Mouse (Mus musculus) common myeloid progenitor, adult 5-6 weeks (primary cell): ENCODE measurements around the gene Cdipt. TPM values are rescaled to one million over a fixed set of nuclear protein-coding genes. Genes with fewer than 3 reads are reported as not detected.

Experiments used
- ATAC-seq: replicated peaks from 2 replicates; pipeline ENCODE4 v1.8.0; 2016; ENCODE audit warnings: low read depth, mild to moderate bottlenecking, moderate TSS enrichment, inconsistent platforms; ENCODE audit not compliant: poor library complexity, severe bottlenecking
- total RNA-seq: library from RNA; stranded (forward); fragments of 200-1000, 187-1606 nt; gene quantifications from 2 replicates; pipeline ENCODE4 v1.2.3, GENCODE M21; 2017

Gene Cdipt
- total RNA-seq, 1 experiment from 2014 or later: 60.5 TPM

DNA sequence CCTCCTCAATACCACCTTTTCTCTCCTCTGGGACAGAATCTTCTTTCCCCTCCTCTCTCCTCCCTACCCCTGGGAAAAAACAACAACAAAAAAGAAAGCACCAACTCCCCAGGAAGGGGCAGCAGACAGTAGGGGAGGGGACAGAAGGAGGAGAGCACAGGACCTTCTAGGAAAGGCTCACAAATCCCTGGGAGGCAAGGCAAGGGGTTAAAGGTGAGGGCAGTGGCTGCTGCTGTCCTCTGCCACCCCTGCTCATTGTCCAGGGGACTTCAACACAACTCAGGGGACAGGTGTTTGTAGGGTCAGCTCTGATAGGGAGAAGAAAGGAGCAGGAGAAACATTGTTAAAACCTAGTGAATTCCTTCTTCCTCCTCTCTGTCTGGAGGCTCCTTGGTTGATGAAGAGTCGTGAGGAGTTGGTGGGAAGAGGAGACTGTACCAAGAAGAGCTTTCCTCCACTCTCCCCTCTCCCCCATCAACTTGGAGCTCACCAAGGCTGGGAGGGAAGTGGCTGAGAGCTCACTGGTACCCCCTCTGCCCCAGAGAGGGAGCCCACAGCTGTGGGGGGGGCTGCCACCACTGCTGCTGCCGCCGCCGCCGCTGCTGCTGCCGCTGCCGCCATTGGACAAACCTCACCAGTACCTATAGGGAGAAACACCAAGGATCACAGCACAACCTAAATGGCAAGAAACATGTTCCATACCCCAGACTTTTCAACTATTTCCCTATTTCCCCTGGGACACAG is 47.0 kb downstream of the Cdipt start:
- ATAC-seq: no peak

DNA sequence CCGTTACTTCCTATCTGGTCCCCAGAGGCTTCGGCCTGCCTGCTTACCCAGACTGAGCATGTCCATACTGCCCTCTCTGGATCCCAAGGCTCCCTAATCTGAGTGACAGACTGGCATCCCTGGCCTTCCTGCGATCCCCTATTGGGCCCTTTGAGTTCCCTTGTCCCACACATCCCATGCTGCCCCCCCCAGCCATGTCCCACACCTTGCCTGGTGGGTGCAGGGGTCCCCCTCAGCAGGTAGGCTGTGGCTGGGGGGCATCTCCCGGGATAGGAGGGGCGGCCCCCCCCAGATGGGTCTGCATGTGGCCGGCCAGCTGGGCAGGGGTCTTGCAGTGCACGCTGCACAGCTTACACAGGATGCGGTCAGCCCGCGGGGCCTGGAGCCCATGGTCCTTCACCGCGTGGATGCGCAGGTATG is 47.6 kb downstream of the Cdipt start:
- no peak for ATAC-seq

DNA sequence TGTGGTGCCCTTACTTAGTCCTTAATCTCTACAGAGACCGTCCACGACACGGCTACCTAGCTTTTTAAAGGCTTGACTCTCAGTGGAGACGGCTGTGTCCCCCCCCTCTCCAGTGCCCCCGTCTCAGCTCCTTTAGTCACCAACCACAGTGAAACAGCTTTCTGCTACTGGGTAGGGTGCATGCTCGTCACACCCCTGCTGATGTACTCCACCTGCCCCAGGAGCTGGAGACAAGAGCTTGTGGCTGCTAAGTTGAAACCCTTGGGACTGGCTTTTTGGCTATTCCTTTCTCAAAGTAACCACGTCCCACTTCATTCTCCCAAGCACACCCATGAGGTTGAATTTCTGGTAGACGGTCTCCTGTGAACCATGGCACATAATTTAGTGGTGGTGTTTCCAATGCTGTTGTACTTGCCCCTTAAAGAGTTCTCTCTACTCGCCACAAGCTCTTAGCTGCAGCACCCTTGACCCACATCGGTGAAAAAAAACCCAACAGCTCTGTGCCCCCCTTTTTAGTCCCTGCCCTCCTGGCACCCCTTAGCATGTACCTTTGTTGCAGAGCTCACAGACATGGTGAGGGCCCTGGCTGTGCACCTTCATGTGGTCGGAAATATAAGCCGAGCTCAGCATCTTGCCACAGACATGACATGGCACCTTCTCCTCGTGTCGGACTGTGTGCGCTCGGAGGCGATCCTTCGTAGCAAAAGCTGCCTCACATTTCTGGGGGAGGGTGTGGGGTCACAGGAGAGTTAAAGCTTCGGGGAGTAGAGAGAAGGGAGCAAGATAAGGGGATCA is 48.4 kb downstream of the Cdipt start:
- ATAC-seq: no peak

DNA sequence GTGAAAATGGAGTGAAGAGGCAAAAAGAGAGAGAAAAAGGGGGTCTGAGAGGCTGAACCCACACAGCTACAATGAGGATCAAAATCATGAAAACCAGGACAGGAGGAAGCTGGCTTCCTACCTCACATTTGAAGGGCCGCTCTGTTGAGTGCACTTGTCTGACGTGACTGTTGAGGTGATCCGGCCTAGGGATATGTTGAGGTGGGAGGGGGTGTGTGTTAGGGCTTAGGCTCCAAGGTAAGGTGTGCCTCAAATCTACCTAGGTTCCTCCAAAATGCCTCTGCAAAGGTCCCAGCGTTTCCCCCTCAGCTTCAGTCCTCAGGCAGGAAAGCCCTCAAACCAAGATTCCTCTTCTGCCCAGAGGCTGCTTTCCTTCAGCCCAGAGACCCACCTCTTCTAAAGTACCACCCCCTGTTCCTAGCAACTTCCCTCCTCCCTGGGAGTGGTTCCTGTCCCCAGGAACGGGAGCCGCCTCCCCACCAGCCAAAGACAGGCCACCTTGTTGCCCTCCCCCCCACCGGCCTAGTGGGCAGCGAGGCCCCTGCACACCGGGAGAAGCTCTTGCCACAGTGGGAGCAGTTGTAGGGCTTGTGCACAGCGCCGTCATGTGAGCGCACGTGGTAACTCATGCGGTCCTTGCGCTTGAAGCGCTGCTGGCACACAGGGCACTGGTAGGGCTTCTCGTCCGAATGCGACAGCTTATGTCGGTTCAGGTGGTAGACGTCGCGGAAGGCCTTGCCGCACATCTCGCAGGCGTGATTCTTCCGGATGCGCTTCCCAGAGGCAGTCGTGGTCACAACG is 49.2 kb downstream of the Cdipt start:
- peak; percentile 26 for ATAC-seq

DNA sequence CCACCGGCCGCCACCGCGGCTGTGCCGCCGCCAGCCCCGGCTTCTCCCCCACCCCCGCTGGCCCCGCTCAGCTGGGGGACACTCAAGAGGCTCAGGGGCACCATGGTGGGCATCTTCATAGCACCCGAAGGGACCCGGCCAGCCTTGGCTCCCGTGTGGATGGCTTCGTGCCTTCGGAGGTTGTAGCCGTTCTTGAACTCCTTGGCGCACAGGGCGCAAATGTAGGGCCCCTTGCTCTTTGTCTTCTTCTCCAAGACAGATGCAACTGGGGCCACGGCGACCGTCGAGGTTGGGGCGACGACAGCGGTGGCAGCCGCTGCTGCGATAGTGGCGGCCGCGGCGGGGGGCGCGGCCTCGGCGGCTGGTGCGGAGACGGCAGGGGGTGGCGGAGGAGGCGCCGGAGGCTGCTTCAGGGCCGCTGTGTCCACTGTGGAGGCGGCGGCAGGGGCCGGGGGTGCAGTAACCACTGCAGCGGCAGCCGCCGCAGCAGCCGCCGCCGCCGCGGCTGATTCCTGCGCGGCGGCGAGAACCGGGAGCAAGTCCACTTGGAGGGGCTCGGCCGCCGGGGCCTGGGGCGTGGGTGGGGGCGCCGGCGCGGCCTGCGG is 49.9 kb downstream of the Cdipt start:
- no peak for ATAC-seq

DNA sequence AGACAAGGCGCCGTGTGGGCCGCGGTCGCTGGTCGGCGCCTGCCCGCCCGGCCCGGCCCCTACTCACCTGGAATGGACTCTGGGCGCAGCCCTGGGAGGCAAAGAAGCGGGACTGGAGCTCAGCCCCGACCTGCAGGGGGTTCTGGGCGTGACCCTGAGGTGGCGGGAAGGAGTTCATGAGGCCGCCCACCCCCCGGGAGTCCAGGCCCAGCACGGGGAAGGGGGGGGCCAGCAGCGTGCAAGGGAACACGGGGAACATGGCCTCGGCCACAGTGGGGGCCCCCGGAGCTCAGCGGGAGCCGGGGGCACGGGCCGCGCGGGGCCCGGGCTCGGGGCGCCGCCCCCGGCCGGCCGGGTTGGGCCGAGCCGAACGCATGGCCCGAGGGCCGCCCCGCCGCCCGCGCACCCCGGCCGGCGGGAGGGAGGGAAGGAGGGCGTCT is 50.5 kb downstream of the Cdipt start:
- ATAC-seq: no peak; the same call in 1 of the 2 replicates

DNA sequence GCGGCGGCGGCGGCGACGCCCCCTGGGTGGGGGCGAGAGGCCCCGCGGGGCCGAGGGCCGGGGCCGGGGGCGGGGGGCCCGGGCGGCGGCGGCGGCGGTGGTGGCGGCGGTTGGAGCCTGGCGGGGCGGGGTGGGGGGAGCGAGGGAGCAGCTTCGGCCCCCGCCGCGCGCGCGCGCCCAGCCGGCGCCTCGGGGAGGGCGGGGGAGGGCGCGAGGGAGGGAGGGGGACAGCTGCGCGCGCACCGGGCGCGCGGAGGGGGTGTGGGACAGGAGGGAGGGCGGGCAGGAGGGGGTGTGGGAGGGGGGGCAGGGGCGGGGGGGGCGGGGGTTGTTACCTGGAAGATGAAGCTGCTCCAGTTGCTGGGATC is 50.9 kb downstream of the Cdipt start:
- no peak for ATAC-seq

DNA sequence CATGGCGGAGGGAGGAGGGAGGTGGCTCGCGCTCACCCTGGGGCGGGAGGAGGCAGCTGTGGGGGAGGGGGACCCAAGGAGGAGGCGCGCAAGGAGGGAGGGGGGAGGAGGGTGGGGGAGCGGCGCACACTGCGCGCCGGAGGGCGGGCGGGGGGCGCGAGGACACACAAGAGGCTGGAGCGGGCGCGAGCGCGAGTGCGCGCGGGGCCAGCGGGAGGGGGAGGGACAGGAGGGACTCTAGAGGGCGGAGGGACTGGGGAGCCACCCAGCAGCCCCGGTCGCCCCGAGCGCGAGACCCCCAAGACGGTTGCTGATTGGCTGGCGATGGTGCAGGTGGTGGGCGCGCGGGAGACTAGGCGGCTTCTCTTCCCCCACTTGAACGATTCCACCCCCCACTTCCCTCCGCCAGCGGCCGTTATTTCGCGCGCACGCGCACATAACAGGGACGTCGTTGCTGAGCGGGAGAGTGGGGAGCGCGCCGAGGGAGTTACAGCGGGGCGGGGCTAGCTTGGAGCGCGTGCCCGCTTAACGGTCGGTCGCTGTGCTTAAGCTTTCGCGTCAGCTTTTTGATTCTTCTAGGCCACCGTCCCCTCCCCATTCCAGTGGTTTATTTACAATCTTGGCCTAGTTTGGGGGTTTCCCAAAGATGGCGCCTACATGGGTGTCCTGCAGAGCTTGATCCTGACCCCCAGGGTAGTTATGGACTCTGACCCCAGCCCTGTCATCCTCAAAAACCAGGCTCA is 51.4 kb downstream of the Cdipt start, which contains the start of gene Maz:
Gene Maz, minus strand, starts transcription at position 54 of the 743 bp plus-strand sequence.
- peak; percentile 77 for ATAC-seq

DNA sequence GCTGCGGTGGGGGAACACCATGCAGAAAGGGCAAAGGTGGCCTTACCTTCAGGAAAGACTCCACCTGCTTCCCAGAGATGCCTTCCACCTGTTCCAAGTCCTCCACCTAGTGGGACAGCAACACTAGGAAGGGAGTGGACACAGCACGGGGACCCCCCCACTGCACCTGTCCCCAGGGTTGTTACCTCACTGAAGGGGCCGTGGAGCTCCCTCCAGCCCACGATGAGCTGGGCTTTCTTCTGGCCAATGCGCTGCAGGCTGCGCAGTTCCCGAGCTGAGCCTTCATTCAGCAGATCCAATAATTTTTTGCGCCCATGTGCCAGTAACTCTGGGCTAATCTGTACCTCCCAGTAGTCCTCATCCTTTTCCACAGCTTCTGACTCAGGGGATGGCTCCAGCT is 52.2 kb downstream of the Cdipt start:
- ATAC-seq: no peak

Other genes starting within 250 kb of the Cdipt start
- gene Mapk3, start 216.3 kb upstream of the Cdipt start, total RNA-seq: 23.0 and 28.2 TPM in 2 replicates
- 2.3 and 5.1 TPM in 2 replicates for gene Gdpd3, start 209.6 kb upstream of the Cdipt start, total RNA-seq
- gene Ypel3, start 199.0 kb upstream of the Cdipt start, total RNA-seq: 38.9 and 42.7 TPM in 2 replicates
- not detected in 2 replicates for gene Tbx6, start 194.4 kb upstream of the Cdipt start, total RNA-seq
- 120 and 125 TPM in 2 replicates for gene Ppp4c, start 183.4 kb upstream of the Cdipt start, total RNA-seq
- not detected in 2 replicates for gene Fam57b, start 178.2 kb upstream of the Cdipt start, total RNA-seq
- gene 4930451I11Rik, start 144.3 kb upstream of the Cdipt start, total RNA-seq: not detected in 2 replicates
- gene Doc2a, start 128.5 kb upstream of the Cdipt start, total RNA-seq: not detected in 2 replicates
- gene Hirip3, start 113.9 kb upstream of the Cdipt start, total RNA-seq: 283 and 331 TPM in 2 replicates
- 33.4 and 43.2 TPM in 2 replicates for gene Ino80e, start 113.5 kb upstream of the Cdipt start, total RNA-seq
- 32.2 and 42.2 TPM in 2 replicates for gene Taok2, start 91.2 kb upstream of the Cdipt start, total RNA-seq
- gene Tmem219, start 53.0 kb upstream of the Cdipt start, total RNA-seq: 21.1 and 31.9 TPM in 2 replicates
- 9.6 and 13.2 TPM in 2 replicates for gene Kctd13, start 47.0 kb upstream of the Cdipt start, total RNA-seq
- not detected in 2 replicates for gene Asphd1, start 26.3 kb upstream of the Cdipt start, total RNA-seq
- gene Sez6l2, start 25.4 kb upstream of the Cdipt start, total RNA-seq: 0.14 and 1.9 TPM in 2 replicates
- 1.0 and 2.3 TPM in 2 replicates for gene Cdiptos, start 184 bp downstream of the Cdipt start, total RNA-seq
- 19.3 and 21.8 TPM in 2 replicates for gene Mvp, start 38.7 kb downstream of the Cdipt start, total RNA-seq
- not detected in 2 replicates for gene Pagr1b, start 40.6 kb downstream of the Cdipt start, total RNA-seq
- gene Pagr1a, start 41.4 kb downstream of the Cdipt start, total RNA-seq: 36.7 TPM in 1 of 2 replicates, not detected in the other
- gene Gm42742, start 45.2 kb downstream of the Cdipt start, total RNA-seq: 30.9 and 33.1 TPM in 2 replicates
- 1.3 TPM in 1 of 2 replicates, not detected in the other for gene Prrt2, start 45.3 kb downstream of the Cdipt start, total RNA-seq
- gene Maz, start 51.1 kb downstream of the Cdipt start, total RNA-seq: 59.0 and 67.8 TPM in 2 replicates
- gene Kif22, start 66.6 kb downstream of the Cdipt start, total RNA-seq: 81.6 and 90.9 TPM in 2 replicates
- gene Zg16, start 111.4 kb downstream of the Cdipt start, total RNA-seq: 22.6 and 31.2 TPM in 2 replicates
- 17.2 and 24.1 TPM in 2 replicates for gene AI467606, start 115.4 kb downstream of the Cdipt start, total RNA-seq
- 0.10 and 1.8 TPM in 2 replicates for gene Qprt, start 146.3 kb downstream of the Cdipt start, total RNA-seq
- 278 and 335 TPM in 2 replicates for gene Spn, start 161.9 kb downstream of the Cdipt start, total RNA-seq
- gene Cd2bp2, start 220.1 kb downstream of the Cdipt start, total RNA-seq: 54.9 and 73.1 TPM in 2 replicates
- gene Tbc1d10b, start 232.6 kb downstream of the Cdipt start, total RNA-seq: 24.7 and 29.1 TPM in 2 replicates
- gene Mylpf, start 233.0 kb downstream of the Cdipt start, total RNA-seq: 10.6 and 35.3 TPM in 2 replicates